Mouse (Mus musculus): ENCODE data around the gene 4933400A11Rik. TPM values are rescaled to one million over a fixed set of nuclear protein-coding genes. Genes with fewer than 3 reads are reported as not detected.

4933400A11Rik gene
- polyA plus RNA-seq, 1 experiment from 2014 or later: not detected

GRCm38 (mm10) chrX:169758001-169758400 lies 21.4 kb downstream of the 4933400A11Rik start:
- H3K4me3 ChIP-seq (ENCODE audit: low read depth, low read length): no peak overlapping the region
- no peaks in the 10 kb centered on the region for H3K9me3 ChIP-seq (replicated peaks; ENCODE audit: control insufficient read depth, low read length)
- H3K36me3 ChIP-seq (replicated peaks; ENCODE audit: control insufficient read depth, insufficient read depth, low read depth, low read length): no peaks in the 10 kb centered on the region
- no peak overlapping the region for H3K27ac ChIP-seq (replicated peaks; ENCODE audit: low read depth, low read length)
- ATAC-seq (replicated peaks; ENCODE audit: insufficient number of reproducible peaks, low FRiP score, low TSS enrichment, low read depth) (no peak), DNase-seq (ENCODE audit: low spot score) (no peak)
- 71% methylated on average over 3 of the region's 3 CpGs for WGBS
- no peaks in the 10 kb centered on the region for H3K27me3 ChIP-seq (ENCODE audit: control insufficient read depth, insufficient read depth, low read length)
- no peak overlapping the region for H3K9ac ChIP-seq (replicated peaks; ENCODE audit: low read length)
- no peaks in the 10 kb centered on the region for H3K4me1 ChIP-seq (ENCODE audit: control insufficient read depth, insufficient read depth, low read length)
- H3K4me2 ChIP-seq (ENCODE audit: low read depth, low read length): no peak overlapping the region

DNA sequence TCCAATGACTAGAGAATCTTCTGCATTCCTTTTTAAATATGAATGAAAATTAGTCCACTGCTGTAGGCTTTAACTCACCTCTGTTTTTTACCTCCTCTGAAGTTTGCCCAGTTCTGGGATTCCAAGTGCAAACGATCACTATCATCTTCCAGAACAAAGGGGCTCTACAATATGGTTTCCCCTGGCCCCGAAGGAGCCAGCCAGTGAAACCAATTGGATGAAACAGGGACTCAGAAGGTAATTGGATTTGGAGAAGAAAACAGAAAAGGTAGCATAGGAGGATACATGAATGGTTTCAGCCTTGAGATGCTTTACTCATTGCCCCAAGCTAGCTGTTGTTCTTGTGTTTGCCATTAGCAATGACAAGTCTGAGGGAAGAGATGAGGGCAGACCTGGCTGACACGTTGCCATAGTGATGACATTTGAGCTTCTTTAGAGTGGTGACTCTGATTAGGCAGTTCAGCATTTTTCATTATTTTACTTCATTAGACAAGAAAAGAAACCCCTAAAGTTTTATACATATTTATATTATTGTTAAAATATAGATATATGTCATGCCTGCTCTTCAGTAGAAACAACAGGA lies 44.0 kb downstream of the 4933400A11Rik start:
- WGBS: 37% methylated on average over 3 of the region's 3 CpGs
- no peak overlapping the region for H3K9ac ChIP-seq (replicated peaks; ENCODE audit: low read length)
- ATAC-seq (replicated peaks; ENCODE audit: insufficient number of reproducible peaks, low FRiP score, low TSS enrichment, low read depth): no peak
- no peaks in the 10 kb centered on the region for H3K4me1 ChIP-seq (ENCODE audit: control insufficient read depth, insufficient read depth, low read length)
- no peak for DNase-seq (ENCODE audit: low spot score)
- H3K9me3 ChIP-seq (replicated peaks; ENCODE audit: control insufficient read depth, low read length): no peaks in the 10 kb centered on the region
- no peak overlapping the region for H3K4me2 ChIP-seq (ENCODE audit: low read depth, low read length)
- H3K4me3 ChIP-seq (ENCODE audit: low read depth, low read length): no peak overlapping the region
- no peak overlapping the region for H3K27ac ChIP-seq (replicated peaks; ENCODE audit: low read depth, low read length)
- H3K27me3 ChIP-seq (ENCODE audit: control insufficient read depth, insufficient read depth, low read length): no peaks in the 10 kb centered on the region
- H3K36me3 ChIP-seq (replicated peaks; ENCODE audit: control insufficient read depth, insufficient read depth, low read depth, low read length): no peaks in the 10 kb centered on the region

Other genes with a start within 250 kb of the 4933400A11Rik start
- gene Mid1, start 94.4 kb downstream of the 4933400A11Rik start, polyA plus RNA-seq (2014; fragmentation: Nextera tagmentation; extraction: Ambion mirVana): 13.7 and 14.4 TPM in 2 replicates
- 154 and 162 TPM in 2 replicates for gene Gm21887, start 230.0 kb upstream of the 4933400A11Rik start, polyA plus RNA-seq (2014; fragmentation: Nextera tagmentation; extraction: Ambion mirVana)

All from embryonic facial prominence, embryonic 11.5 days (tissue).